Mouse (Mus musculus): ENCODE measurements around the gene Fez1.

DNA sequence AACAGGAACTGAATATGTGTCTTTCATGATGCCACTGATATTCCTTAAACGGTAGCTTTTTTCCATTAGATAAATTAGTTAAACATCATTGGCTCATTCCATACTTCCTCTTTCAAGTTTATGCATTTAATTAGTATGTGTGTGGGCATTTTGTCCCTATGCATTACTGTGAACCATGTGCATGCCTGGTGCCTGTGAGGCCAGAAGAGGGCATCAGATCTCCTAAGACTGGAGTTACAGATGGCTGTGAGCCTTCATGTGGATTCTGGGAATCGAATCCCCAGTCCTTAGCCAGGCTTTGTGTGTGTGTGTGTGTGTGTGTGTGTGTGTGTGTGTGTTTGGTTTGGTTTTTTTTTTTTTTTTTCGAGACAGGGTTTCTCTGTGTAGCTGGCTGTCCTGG lies 7.2 kb upstream of the Fez1 start:
- TF ChIP-seq HCFC1 (IDR thresholded peaks at IDR 0.05; ENCODE audit: borderline replicate concordance, insufficient read depth, low read length) (no peak), ZC3H11A (IDR thresholded peaks at IDR 0.05; ENCODE audit: borderline replicate concordance, low read depth, low read length) (no peak), MAFK (IDR thresholded peaks at IDR 0.05; ENCODE audit: insufficient read depth, low read depth, low read length) (no peak), CHD2 (IDR thresholded peaks at IDR 0.05; ENCODE audit: low read depth, low read length) (no peak)
